10 mouse cellular contexts compared by ENCODE assay signal in genomic region chr3:100963849-100964542, GRCm38 (mm10). TPM values are rescaled to one million over a fixed set of nuclear protein-coding genes. Genes with fewer than 3 reads are reported as not detected.
DNase-seq lines count a peak whose midpoint lies in the region; ATAC-seq and TF ChIP-seq lines count a peak whose summit lies in the region.
"Had no signal": no experiment of that assay in that cellular context is flagged by ENCODE, and none has a peak within 500 bp of the region (broad histone marks: within the 10 kb centered on the region; RNA-seq: fewer than 3 reads in every experiment).

No protein-coding gene starts in this region.

- H3K4me2 ChIP-seq in neural tube, embryonic 14.5 days (ENCODE audit: low read depth, low read length) = no peak overlapping the region
- H3K4me2 ChIP-seq: embryonic facial prominence, embryonic 12.5 days; liver, embryonic 15.5 days had no signal

- H3K4me1 ChIP-seq in E14TG2a.4 (replicated peaks; ENCODE audit: low read depth, low read length) = peaks cover 20% of the 10 kb centered on the region
- H3K4me1 ChIP-seq in neural tube, embryonic 14.5 days (ENCODE audit: control insufficient read depth, insufficient read depth, low read length) = peaks cover 2% of the 10 kb centered on the region

- peaks cover 91% of the 10 kb centered on the region for H3K36me3 ChIP-seq in E14TG2a.4 (ENCODE audit: insufficient read depth, low read length)
- no peaks in the 10 kb centered on the region for H3K36me3 ChIP-seq in neural tube, embryonic 14.5 days (ENCODE audit: control insufficient read depth, insufficient read depth, low read length)

- peak overlapping the region; percentile 48 for H3K4me3 ChIP-seq in E14TG2a.4 (replicated peaks; ENCODE audit: low read length)
- no peak overlapping the region for H3K4me3 ChIP-seq in left cerebral cortex, adult 2 months
- H3K4me3 ChIP-seq in neural tube, embryonic 14.5 days (ENCODE audit: low read depth, low read length) = no peak overlapping the region
- H3K4me3 ChIP-seq: embryonic facial prominence, embryonic 12.5 days; liver, embryonic 15.5 days had no signal

- DNase-seq in heart, postnatal 14 days = peak; percentile 31 to 68
- DNase-seq in heart, postnatal 25 days (ENCODE audit: low spot score) = no peak
- peak; percentile 50 for DNase-seq in brain, embryonic 18.5 days (ENCODE audit: low read depth, low spot score)
- DNase-seq in gastrocnemius, postnatal 14 days = peak; percentile 22
- DNase-seq in left cerebral cortex, adult 2 months (ENCODE audit: extremely low spot score in 1 of 2, low spot score in 2 of 2) = peak; percentile 42 to 72

- ATAC-seq in neural tube, embryonic 14.5 days (ENCODE audit: low read depth) = peak; percentile 55; the same call in 1 of the 2 replicates
- ATAC-seq in monocyte, adult 5-6 weeks (replicated peaks; ENCODE audit: insufficient number of reproducible peaks, low FRiP score, low TSS enrichment, poor library complexity, severe bottlenecking) = no peak

- H3K27ac ChIP-seq in left cerebral cortex, adult 2 months = no peak overlapping the region
- no peak overlapping the region for H3K27ac ChIP-seq in neural tube, embryonic 14.5 days (ENCODE audit: low read depth, low read length)
- H3K27ac ChIP-seq: embryonic facial prominence, embryonic 12.5 days; liver, embryonic 15.5 days had no signal

- 76% methylated on average over 14 of the region's 14 CpGs for WGBS in neural tube, embryonic 14.5 days

- H3K27me3 ChIP-seq in E14TG2a.4 (ENCODE audit: insufficient read depth, low read length) = no peaks in the 10 kb centered on the region
- H3K27me3 ChIP-seq in neural tube, embryonic 14.5 days (ENCODE audit: control insufficient read depth, insufficient read depth, low read length) = no peaks in the 10 kb centered on the region
- H3K27me3 ChIP-seq: embryonic facial prominence, embryonic 12.5 days; liver, embryonic 15.5 days had no signal

- H3K9me3 ChIP-seq in E14TG2a.4 (ENCODE audit: low read length) = no peaks in the 10 kb centered on the region
- no peaks in the 10 kb centered on the region for H3K9me3 ChIP-seq in neural tube, embryonic 14.5 days (ENCODE audit: control insufficient read depth, low read length)
- H3K9me3 ChIP-seq: embryonic facial prominence, embryonic 12.5 days; liver, embryonic 15.5 days had no signal

- peak; percentile 57 for TF ChIP-seq CTCF in E14TG2a.4 (conservative IDR thresholded peaks at IDR 0.05; ENCODE audit: low read length)
- TF ChIP-seq CTCF in left cerebral cortex, adult 2 months (IDR thresholded peaks at IDR 0.05) = peak; percentile 81

- no peak overlapping the region for H3K9ac ChIP-seq in neural tube, embryonic 14.5 days (replicated peaks; ENCODE audit: low read depth, low read length)
- H3K9ac ChIP-seq: embryonic facial prominence, embryonic 12.5 days; liver, embryonic 15.5 days had no signal

- intact Hi-C loops in heart, postnatal 14 days (cut with DNase I) = loop anchor here (10.0 kb wide), 1 partner anchor 851 kb away; no protein-coding TSS in a partner anchor
- intact Hi-C loops in heart, postnatal 25 days (cut with DNase I) = loop anchor here (10.0 kb wide), 1 partner anchor 851 kb away; no protein-coding TSS in a partner anchor
- intact Hi-C loops in gastrocnemius, postnatal 14 days (cut with DNase I; ENCODE audit: low total_unique reads) = loop anchor here (10.0 kb wide), 1 partner anchor 491 kb away; no protein-coding TSS in a partner anchor
- intact Hi-C loops in left cerebral cortex, adult 2 months (cut with DNase I) = loop anchor here (5.0 to 10.0 kb wide), 2 partner anchors 199 to 848 kb away; no protein-coding TSS in a partner anchor

RNA-seq across cellular contexts. Expression of gene Ttf2, which starts 5.5 kb away (rescaled TPM):
- total RNA-seq in heart, postnatal 14 days (2021) = 1 to 10 TPM; 3.4 to 3.9 TPM
- 1 to 10 TPM; 2.1 to 2.5 TPM for total RNA-seq in heart, postnatal 25 days (2021)
- 1 to 10 TPM; 4.5 to 4.8 TPM for total RNA-seq in gastrocnemius, postnatal 14 days (2021)
- 1 to 10 TPM; 1.0 to 1.3 TPM for total RNA-seq in left cerebral cortex, adult 2 months (2021)
- 3.3 and 4.3 TPM in 2 replicates for polyA plus RNA-seq in neural tube, embryonic 14.5 days (2014; fragmentation: Nextera tagmentation; extraction: Ambion mirVana)
- 7.4 to 18.3 TPM (median 8.6 TPM) in 3 replicates for total RNA-seq in monocyte, adult 5-6 weeks (2017)

RNA-seq across cellular contexts. Expression of gene Trim45, which starts 42.0 kb away (rescaled TPM):
- 10 to 100 TPM in 1 of 2 experiments, 1 to 10 TPM in 1; 9.1 to 10.4 TPM for total RNA-seq in heart, postnatal 14 days (2021)
- 10 to 100 TPM in 1 of 2 experiments, 1 to 10 TPM in 1; 9.7 to 10.2 TPM for total RNA-seq in heart, postnatal 25 days (2021)
- total RNA-seq in gastrocnemius, postnatal 14 days (2021) = 1 to 10 TPM; 4.9 to 7.2 TPM
- 10 to 100 TPM; 11.7 to 11.9 TPM for total RNA-seq in left cerebral cortex, adult 2 months (2021)
- 3.8 and 4.9 TPM in 2 replicates for polyA plus RNA-seq in neural tube, embryonic 14.5 days (2014; fragmentation: Nextera tagmentation; extraction: Ambion mirVana)
- total RNA-seq in monocyte, adult 5-6 weeks (2017) = 1.6 to 2.9 TPM (median 1.8 TPM) in 3 replicates
